Mouse (Mus musculus) cerebellum, adult 2 months (tissue): ENCODE measurements around the gene Cops7a.

Experiments
- CTCF ChIP-seq: fragments of 200-500 bp; IDR thresholded peaks from 2 replicates; pipeline ENCODE4 v1.5.1; 2011; ENCODE audit warnings: low read depth, mild to moderate bottlenecking, control low read depth, low read length, moderate library complexity, borderline replicate concordance; ENCODE audit not compliant: insufficient read depth
- POLR2A ChIP-seq: fragments of 200-500 bp; IDR thresholded peaks from 2 replicates; pipeline ENCODE4 v1.6.1; 2011; ENCODE audit warnings: low read length, control low read depth, borderline replicate concordance; ENCODE audit not compliant: insufficient read depth

- TF ChIP-seq POLR2A (no peak; the same call in 1 of the 2 replicates), CTCF (no peak)
These were observed 44.1 kb upstream of the Cops7a start for GRCm38 (mm10) chr6:125009181-125010073.
